Mouse (Mus musculus) MEL (cell line): ENCODE results near the gene Gys1. TPM values are rescaled to one million over a fixed set of nuclear protein-coding genes. Genes with fewer than 3 reads are reported as not detected.
"Not testable (repeated sequence)": the region's sequence is repeated elsewhere in the genome, so short reads cannot be mapped to it uniquely, and the experiment has no call there.

Source experiments
- DNase-seq: peaks from one replicate; pipeline ENCODE4 v3.0.0; 2011; ENCODE audit warnings: low read depth, low spot score
- H3K27ac ChIP-seq: 2 replicates; pipeline ENCODE4 v1.5.1; 2012; ENCODE audit warnings: low read depth, mild to moderate bottlenecking, control low read depth, low read length, moderate library complexity; ENCODE audit not compliant: control insufficient read depth
- H3K27me3 ChIP-seq, 2 experiments: fragments of 150-350 bp in 1 of 2; sonication (generic) in 1 of 2; 2 replicates each; pipeline ENCODE4 v1.6.1; 2012; ENCODE audit warnings: low read length in 2 of 2, mild to moderate bottlenecking in 2 of 2, improper control_type of control experiment in 1 of 2, moderate library complexity in 1 of 2; ENCODE audit not compliant: insufficient read depth in 2 of 2, control insufficient read depth in 1 of 2
- H3K36me3 ChIP-seq, 2 experiments: 2 replicates each; pipeline ENCODE4 v1.6.1; 2012 to 2014; ENCODE audit warnings: low read length in 2 of 2, improper control_type of control experiment in 1 of 2, inconsistent platforms in 1 of 2, mild to moderate bottlenecking in 1 of 2; ENCODE audit not compliant: insufficient read depth in 2 of 2, control insufficient read depth in 1 of 2
- H3K4me1 ChIP-seq, 2 experiments: fragments of 150-350 bp in 1 of 2; sonication (generic) in 1 of 2; 2 replicates each; pipeline ENCODE4 v1.6.1; 2012; ENCODE audit warnings: low read length in 2 of 2, improper control_type of control experiment in 1 of 2, mild to moderate bottlenecking in 1 of 2; ENCODE audit not compliant: insufficient read depth in 2 of 2, control insufficient read depth in 1 of 2
- H3K4me3 ChIP-seq, 2 experiments: fragments of 150-350 bp in 1 of 2; sonication (generic) in 1 of 2; 2 replicates each; pipeline ENCODE4 v1.5.1; 2012; ENCODE audit warnings: low read depth in 2 of 2, low read length in 2 of 2, mild to moderate bottlenecking in 2 of 2, moderate library complexity in 2 of 2, control low read depth in 1 of 2, improper control_type of control experiment in 1 of 2; ENCODE audit not compliant: control insufficient read depth in 1 of 2, insufficient read depth in 1 of 2
- H3K79me2 ChIP-seq: 2 replicates; pipeline ENCODE4 v1.6.1; 2012; ENCODE audit warnings: mild to moderate bottlenecking, low read length, moderate library complexity; ENCODE audit not compliant: control insufficient read depth, poor library complexity, insufficient read depth
- H3K9ac ChIP-seq: 2 replicates; pipeline ENCODE4 v1.6.1; 2012; ENCODE audit warnings: low read depth, mild to moderate bottlenecking, control low read depth, low read length, moderate library complexity; ENCODE audit not compliant: control insufficient read depth, poor library complexity, severe bottlenecking
- H3K9me3 ChIP-seq: fragments of 150-350 bp; sonication (generic); replicated peaks from 2 replicates; pipeline ENCODE4 v1.6.1; 2012; ENCODE audit warnings: mild to moderate bottlenecking, low read length, improper control_type of control experiment, moderate library complexity; ENCODE audit not compliant: insufficient read depth
- BHLHE40 ChIP-seq: IDR thresholded peaks from 2 replicates; pipeline ENCODE4 v1.6.1; 2012; ENCODE audit warnings: low read depth, mild to moderate bottlenecking, inconsistent platforms, low read length, improper control_type of control experiment, borderline replicate concordance
- CHD1 ChIP-seq: IDR thresholded peaks from 2 replicates; pipeline ENCODE4 v1.6.1; 2012; ENCODE audit warnings: low read depth, mild to moderate bottlenecking, inconsistent platforms, low read length, improper control_type of control experiment
- CTCF ChIP-seq, 3 experiments: IDR thresholded peaks in 2 of 3; conservative IDR thresholded peaks in 1 of 3; 2 replicates each; pipeline ENCODE4 v1.5.1; 2011 to 2012; ENCODE audit warnings: low read length in 3 of 3, low read depth in 2 of 3, mild to moderate bottlenecking in 2 of 3, improper control_type of control experiment in 1 of 3, inconsistent platforms in 1 of 3, mixed read lengths in 1 of 3, moderate library complexity in 1 of 3; ENCODE audit not compliant: control insufficient read depth in 1 of 3, insufficient read depth in 1 of 3, poor library complexity in 1 of 3, severe bottlenecking in 1 of 3
- EP300 ChIP-seq, 2 experiments: IDR thresholded peaks; 2 replicates each; pipeline ENCODE4 v1.6.1; 2011; ENCODE audit warnings: improper control_type of control experiment in 2 of 2, low read length in 2 of 2, low read depth in 1 of 2, mild to moderate bottlenecking in 1 of 2
- ETS1 ChIP-seq: IDR thresholded peaks from 2 replicates; pipeline ENCODE4 v1.6.1; 2012; ENCODE audit warnings: low read depth, mild to moderate bottlenecking, inconsistent platforms, low read length, improper control_type of control experiment, moderate library complexity
- GABPA ChIP-seq: IDR thresholded peaks from 2 replicates; pipeline ENCODE4 v1.6.1; 2012; ENCODE audit warnings: low read depth, mild to moderate bottlenecking, inconsistent platforms, low read length, improper control_type of control experiment, moderate library complexity
- JUND ChIP-seq: IDR thresholded peaks from 2 replicates; pipeline ENCODE4 v1.6.1; 2011; ENCODE audit warnings: low read depth, mild to moderate bottlenecking, improper control_type of control experiment, low read length
- MAFK ChIP-seq: IDR thresholded peaks from 2 replicates; pipeline ENCODE4 v1.6.1; 2011; ENCODE audit warnings: low read depth, mild to moderate bottlenecking, low read length, improper control_type of control experiment, borderline replicate concordance
- MAZ ChIP-seq: IDR thresholded peaks from 2 replicates; pipeline ENCODE4 v1.6.1; 2012; ENCODE audit warnings: low read depth, mild to moderate bottlenecking, inconsistent platforms, low read length, improper control_type of control experiment
- MEF2A ChIP-seq: IDR thresholded peaks from 2 replicates; pipeline ENCODE4 v1.6.1; 2014; ENCODE audit warnings: low read depth, mild to moderate bottlenecking, inconsistent platforms, low read length, improper control_type of control experiment; ENCODE audit not compliant: poor library complexity, insufficient replicate concordance, severe bottlenecking; ENCODE audit errors: extremely low read depth
- MYC ChIP-seq: IDR thresholded peaks from 2 replicates; pipeline ENCODE4 v1.6.1; 2011; ENCODE audit warnings: low read depth, mild to moderate bottlenecking, low read length, improper control_type of control experiment, moderate library complexity
- POLR2AphosphoS2 ChIP-seq: IDR thresholded peaks from 2 replicates; pipeline ENCODE4 v1.6.1; 2011; ENCODE audit warnings: low read length, improper control_type of control experiment
- RCOR1 ChIP-seq: IDR thresholded peaks from 2 replicates; pipeline ENCODE4 v1.6.1; 2012; ENCODE audit warnings: low read depth, mild to moderate bottlenecking, inconsistent platforms, low read length, improper control_type of control experiment
- SIN3A ChIP-seq: IDR thresholded peaks from 2 replicates; pipeline ENCODE4 v1.6.1; 2012; ENCODE audit warnings: low read length, improper control_type of control experiment, inconsistent platforms
- TBP ChIP-seq: IDR thresholded peaks from 2 replicates; pipeline ENCODE4 v1.8.0; 2011; ENCODE audit warnings: low read depth, low read length, improper control_type of control experiment
- USF2 ChIP-seq, 2 experiments: IDR thresholded peaks; 2 replicates each; pipeline ENCODE4 v1.6.1; 2011 to 2012; ENCODE audit warnings: improper control_type of control experiment in 2 of 2, low read length in 2 of 2, borderline replicate concordance in 1 of 2, inconsistent platforms in 1 of 2, low read depth in 1 of 2, mild to moderate bottlenecking in 1 of 2; ENCODE audit not compliant: insufficient read depth in 1 of 2
- ZKSCAN1 ChIP-seq: IDR thresholded peaks from 2 replicates; pipeline ENCODE4 v1.6.1; 2012; ENCODE audit warnings: low read depth, mild to moderate bottlenecking, inconsistent platforms, low read length, improper control_type of control experiment, moderate library complexity
- polyA plus RNA-seq, 2 experiments: library from polyadenylated mRNA; stranded (reverse) in 1 of 2; unstranded in 1 of 2; fragments of >175 nt in 1 of 2; fragments of >200 nt in 1 of 2; gene quantifications; 2 replicates each; pipeline versions ENCODE4 v1.2.1 to v1.2.4; 2012; ENCODE audit warnings: low replicate concordance in 2 of 2, low read depth in 1 of 2; ENCODE audit not compliant: insufficient read length in 2 of 2, insufficient read depth in 1 of 2, missing spikeins in 1 of 2
- total RNA-seq: library from RNA; depleted of rRNA; stranded (reverse); fragments of 300-350 nt; gene quantifications from 2 replicates; pipeline ENCODE4 v1.2.3, GENCODE M21; 2012

Gys1 gene
- total and polyA plus RNA-seq, 3 experiments, result 12.8 to 46.9 TPM; not detected in 1

DNA sequence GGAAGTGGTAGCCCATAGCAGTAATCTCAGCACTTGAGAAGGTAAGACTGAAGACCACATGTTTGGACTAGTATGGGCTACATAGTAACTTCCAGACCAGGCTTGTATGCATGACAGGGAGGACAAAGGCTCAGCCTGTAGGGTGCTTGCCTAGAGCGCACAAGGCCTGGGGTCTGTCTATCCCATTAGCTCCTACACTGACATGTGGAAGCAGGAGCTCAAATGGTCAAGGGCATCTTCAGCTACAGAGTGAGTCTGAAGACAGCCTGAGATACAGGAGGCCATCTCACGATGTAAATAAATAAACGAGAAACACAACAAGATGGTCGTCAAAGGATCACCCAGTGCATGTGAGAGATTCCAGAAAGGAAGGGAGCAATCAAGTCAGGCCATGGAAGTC is 27.7 kb downstream of the Gys1 start:
- H3K79me2 ChIP-seq, result peaks cover 41% of the 10 kb centered on the region
- peaks cover 8 to 28% of the 10 kb centered on the region in 2 experiments for H3K4me1 ChIP-seq
- H3K4me3 ChIP-seq, result no peak overlapping the region
- no peaks in the 10 kb centered on the region for H3K9me3 ChIP-seq
- no peak overlapping the region for H3K27ac ChIP-seq
- DNase-seq, result no peak
- H3K36me3 ChIP-seq, result peaks cover 7 to 25% of the 10 kb centered on the region in 2 experiments
- no peaks in the 10 kb centered on the region for H3K27me3 ChIP-seq
- TF ChIP-seq ETS1, result no peak
- TF ChIP-seq MEF2A, result no peak
- no peak for TF ChIP-seq MAZ
- TF ChIP-seq TBP, result no peak
- no peak for TF ChIP-seq SIN3A
- no peak for TF ChIP-seq BHLHE40
- no peak for TF ChIP-seq POLR2AphosphoS2
- no peak for TF ChIP-seq MYC
- TF ChIP-seq MAFK, result no peak
- no peak for TF ChIP-seq EP300 (IDR thresholded peaks at IDR 0.05; ENCODE audit: low read depth in 1 of 2, low read length in 2 of 2)
- TF ChIP-seq ZKSCAN1, result no peak
- TF ChIP-seq GABPA, result no peak
- no peak for TF ChIP-seq USF2 (IDR thresholded peaks at IDR 0.05; ENCODE audit: borderline replicate concordance in 1 of 2, insufficient read depth in 1 of 2, low read depth in 1 of 2, low read length in 2 of 2)
- no peak for TF ChIP-seq JUND
- TF ChIP-seq CHD1, result no peak
- no peak for TF ChIP-seq RCOR1
- H3K9ac ChIP-seq, result no peak overlapping the region

DNA sequence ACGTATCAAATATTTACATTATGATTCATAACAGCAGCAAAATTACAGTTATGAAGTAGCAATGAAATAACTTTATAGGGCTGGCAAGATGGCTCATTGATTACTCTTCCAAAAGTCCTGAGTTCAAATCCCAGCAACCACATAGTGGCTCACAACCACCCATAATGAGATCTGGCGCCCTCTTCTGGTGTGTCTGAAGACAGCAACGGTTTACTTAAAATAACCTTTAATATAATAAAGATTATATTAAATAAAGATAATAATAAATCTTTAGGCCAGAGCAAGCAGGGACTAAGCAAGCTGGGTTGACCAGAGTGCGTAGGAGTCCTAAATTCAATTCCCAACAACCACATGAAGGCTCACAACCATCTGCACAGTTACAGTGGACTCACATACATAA is 28.2 kb downstream of the Gys1 start:
- H3K36me3 ChIP-seq, result peaks cover 7 to 20% of the 10 kb centered on the region in 2 experiments
- peaks cover 37% of the 10 kb centered on the region for H3K79me2 ChIP-seq
- DNase-seq, H3K27me3 ChIP-seq, H3K4me3 ChIP-seq, H3K27ac ChIP-seq, H3K9me3 ChIP-seq, H3K9ac ChIP-seq: not testable (repeated sequence)
- TF ChIP-seq CTCF (IDR thresholded peaks at IDR 0.05 in 2 of 3, conservative IDR thresholded peaks at IDR 0.05 in 1 of 3; ENCODE audit: control insufficient read depth in 1 of 3, insufficient read depth in 1 of 3, low read depth in 2 of 3, low read length in 3 of 3, poor library complexity in 1 of 3, severe bottlenecking in 1 of 3), result peak; percentile 6 to 20 (median 9); a peak in 1 of 6 replicates
- peaks cover 8 to 27% of the 10 kb centered on the region in 2 experiments for H3K4me1 ChIP-seq
